Mouse (Mus musculus) embryonic facial prominence, embryonic 12.5 days (tissue): Measurements from ENCODE around the gene Castor2. TPM values are rescaled to one million over a fixed set of nuclear protein-coding genes. Genes with fewer than 3 reads are reported as not detected.

Experiments
- ATAC-seq: fragments of 200-750 bp; cut with Nextera tagmentation; 2 replicates; pipeline ENCODE4 v1.8.0; 2017; ENCODE audit not compliant: insufficient number of reproducible peaks, insufficient read depth, low FRiP score, low TSS enrichment
- H3K27ac ChIP-seq: fragments of 300-500 bp; sonication (generic); 2 replicates; pipeline ENCODE4 v1.5.1; 2016; ENCODE audit warnings: mild to moderate bottlenecking
- H3K27me3 ChIP-seq: fragments of 300-500 bp; sonication (generic); 2 replicates; pipeline ENCODE4 v1.6.1; 2016; ENCODE audit warnings: mild to moderate bottlenecking, moderate library complexity
- H3K36me3 ChIP-seq: fragments of 300-500 bp; sonication (generic); 2 replicates; pipeline ENCODE4 v1.6.1; 2016; ENCODE audit warnings: mild to moderate bottlenecking
- H3K4me1 ChIP-seq: fragments of 300-500 bp; sonication (generic); 2 replicates; pipeline ENCODE4 v1.6.1; 2016
- H3K4me2 ChIP-seq: fragments of 300-500 bp; sonication (generic); replicated peaks from 2 replicates; pipeline ENCODE4 v1.6.1; 2016; ENCODE audit warnings: mild to moderate bottlenecking, moderate library complexity
- H3K4me3 ChIP-seq: fragments of 300-500 bp; sonication (generic); 2 replicates; pipeline ENCODE4 v1.5.1; 2016; ENCODE audit warnings: mild to moderate bottlenecking
- H3K9ac ChIP-seq: fragments of 300-500 bp; sonication (generic); 2 replicates; pipeline ENCODE4 v1.6.1; 2016; ENCODE audit warnings: mild to moderate bottlenecking, moderate library complexity
- H3K9me3 ChIP-seq: fragments of 300-500 bp; sonication (generic); 2 replicates; pipeline ENCODE4 v1.6.1; 2016; ENCODE audit warnings: mild to moderate bottlenecking, moderate library complexity
- WGBS: fragments of 180-500 bp; shearing (Covaris S2); methylation state at CpG from one replicate; pipeline ENCODE4 v1.1.7; 2016; 5-methylcytosine and 5-hydroxymethylcytosine counted together
- polyA plus RNA-seq: library from polyadenylated mRNA; unstranded; fragments of >200 nt; fragmentation: Nextera tagmentation; extraction: Ambion mirVana; gene quantifications from 2 replicates; pipeline ENCODE4 v1.2.1, GENCODE M21; 2016

The Castor2 gene
- polyA plus RNA-seq, 1 experiment from 2014 or later, result 9.4 TPM

DNA sequence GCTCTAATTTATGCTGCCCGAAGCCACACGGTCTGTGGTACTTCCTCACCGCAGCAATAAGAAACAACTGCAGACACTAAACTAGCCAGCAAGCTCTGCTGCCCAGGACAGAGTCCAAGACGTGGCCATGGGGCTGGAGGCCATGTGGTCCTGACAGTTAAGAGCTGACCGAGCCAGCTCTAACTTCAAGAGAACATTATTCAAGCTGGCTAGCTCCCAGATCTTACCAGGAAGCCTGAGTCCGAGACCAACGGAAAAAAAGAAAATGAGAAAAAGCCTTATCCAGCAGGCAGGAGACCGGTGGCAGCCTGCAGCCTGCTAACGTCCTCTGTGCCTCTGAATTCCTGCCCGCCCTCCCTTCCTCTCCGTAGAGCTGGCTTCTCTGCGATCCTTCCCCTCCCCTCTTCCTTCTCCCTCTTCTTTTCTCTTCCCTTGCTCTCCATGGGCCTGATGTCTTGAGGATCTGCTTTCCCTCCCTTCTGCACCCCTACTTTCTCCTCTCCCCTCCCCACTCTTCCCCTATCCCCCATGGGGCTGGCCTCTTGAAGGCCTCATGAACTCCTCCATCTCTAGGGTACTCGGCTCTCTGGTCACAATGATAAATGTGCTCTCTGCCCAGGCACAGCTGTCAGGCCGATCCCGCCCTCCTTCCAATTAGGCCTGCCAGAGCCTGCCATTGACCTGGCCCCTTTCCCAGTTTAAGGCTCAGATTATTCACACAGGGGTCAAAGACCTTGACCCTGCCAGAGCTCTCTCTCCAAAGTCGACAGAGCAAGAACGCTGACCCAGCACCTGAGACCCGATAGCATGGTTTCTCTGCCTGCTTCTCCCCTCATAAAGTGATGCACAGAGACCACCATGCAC lies 18.6 kb upstream of the Castor2 start:
- H3K4me1 ChIP-seq, result 0 out of 2 replicates have a peak, but pooled peaks cover 5% of the 10 kb centered on the region
- no peak overlapping the region for H3K4me2 ChIP-seq
- ATAC-seq, result no peak
- no peak overlapping the region for H3K27ac ChIP-seq
- no peak overlapping the region for H3K4me3 ChIP-seq
- H3K27me3 ChIP-seq, result no peaks in the 10 kb centered on the region
- H3K9me3 ChIP-seq, result no peaks in the 10 kb centered on the region
- no peak overlapping the region for H3K9ac ChIP-seq
- 33% methylated on average over 18 of the region's 18 CpGs for WGBS
- H3K36me3 ChIP-seq, result no peaks in the 10 kb centered on the region

DNA sequence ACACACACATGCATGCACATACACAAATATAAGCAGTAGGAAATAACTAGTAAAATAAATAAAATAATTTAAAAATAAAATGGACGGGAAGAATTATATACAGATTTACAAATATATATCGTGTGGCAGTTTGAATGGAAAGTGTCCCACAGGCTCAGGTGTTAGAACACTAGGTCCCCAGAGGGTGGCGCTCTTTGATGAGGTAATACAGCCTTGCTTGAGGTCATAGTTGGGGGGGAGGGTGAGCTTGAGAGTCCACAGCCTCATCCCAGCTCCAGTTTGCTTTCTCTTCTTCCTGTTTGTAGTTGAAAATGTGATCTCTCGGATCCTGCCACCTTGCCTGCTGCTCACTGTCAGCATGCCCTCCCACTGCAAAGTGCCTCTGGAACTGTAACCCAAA lies 14.3 kb upstream of the Castor2 start:
- ATAC-seq, result no peak
- Histone ChIP-seq H3K36me3 (no peaks in the 10 kb centered on the region), H3K4me1 (0 out of 2 replicates have a peak, but pooled peaks cover 5% of the 10 kb centered on the region), H3K4me2 (no peak overlapping the region), H3K9ac (no peak overlapping the region), H3K9me3 (no peaks in the 10 kb centered on the region), H3K27ac (no peak overlapping the region), H3K27me3 (no peaks in the 10 kb centered on the region), H3K4me3 (no peak overlapping the region)
- WGBS, result 68% methylated on average over 4 of the region's 4 CpGs

DNA sequence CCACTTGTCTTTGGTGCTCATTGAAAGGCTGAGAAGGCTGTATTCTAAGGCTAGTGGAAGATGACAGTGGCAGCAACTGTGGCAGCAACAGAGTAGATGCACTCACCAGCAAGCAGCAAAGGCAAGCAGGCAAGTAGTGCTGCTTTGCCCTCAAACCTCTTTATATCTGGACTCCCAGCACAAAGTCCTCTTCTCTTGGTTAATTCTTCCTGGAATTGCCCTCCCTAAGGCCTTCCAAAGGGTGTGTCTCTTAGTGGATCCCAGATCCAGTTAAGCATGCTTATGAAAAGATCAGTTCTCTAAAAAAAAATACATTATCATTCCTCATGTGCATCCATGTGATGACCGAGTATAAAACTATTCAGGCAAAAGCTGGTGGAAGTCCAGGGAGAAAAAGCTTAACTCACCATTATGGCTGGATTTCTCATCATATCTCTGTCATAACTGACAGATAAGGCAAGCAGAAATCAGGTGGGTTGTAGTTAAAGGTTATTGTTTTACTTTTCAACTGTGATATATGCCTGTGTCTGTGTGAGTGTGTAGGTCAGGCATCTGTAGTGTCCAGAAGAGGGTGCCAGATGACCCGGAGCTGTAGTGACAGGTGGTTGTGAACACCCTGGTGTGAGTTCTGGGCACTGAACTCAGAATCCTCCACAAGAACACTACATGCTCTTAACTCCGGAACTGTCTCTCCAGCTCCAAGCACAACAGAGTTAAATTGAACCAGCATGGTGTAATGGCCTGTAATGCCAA lies 13.4 kb upstream of the Castor2 start:
- Histone ChIP-seq H3K4me2 (no peak overlapping the region), H3K36me3 (no peaks in the 10 kb centered on the region), H3K9me3 (no peaks in the 10 kb centered on the region), H3K4me3 (no peak overlapping the region), H3K27ac (no peak overlapping the region), H3K9ac (no peak overlapping the region), H3K27me3 (no peaks in the 10 kb centered on the region), H3K4me1 (0 out of 2 replicates have a peak, but pooled peaks cover 3% of the 10 kb centered on the region)
- WGBS, result 85% methylated on average over 3 of the region's 3 CpGs
- no peak for ATAC-seq

DNA sequence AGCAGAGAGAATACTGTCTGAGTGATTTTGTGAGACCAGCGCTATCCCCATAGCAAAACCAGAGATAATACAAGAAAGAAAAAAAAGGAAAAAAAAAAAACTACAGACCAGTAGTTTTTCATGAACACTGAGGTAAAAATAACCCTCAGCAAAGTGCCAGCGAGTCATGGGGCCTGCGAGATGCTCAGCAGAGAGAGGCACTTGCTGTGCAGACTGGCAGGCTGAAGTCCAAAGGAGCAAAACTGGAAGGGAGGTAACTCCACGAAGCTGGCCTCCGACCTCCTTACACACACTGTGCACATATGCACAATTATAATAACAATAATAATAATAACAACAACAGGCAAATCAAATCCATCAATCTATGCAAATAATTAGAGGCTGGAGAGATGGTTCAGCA lies 12.3 kb upstream of the Castor2 start:
- Histone ChIP-seq H3K4me2 (no peak overlapping the region), H3K9ac (no peak overlapping the region), H3K27me3 (no peaks in the 10 kb centered on the region), H3K4me1 (no peaks in the 10 kb centered on the region), H3K4me3 (no peak overlapping the region), H3K9me3 (no peaks in the 10 kb centered on the region), H3K36me3 (no peaks in the 10 kb centered on the region), H3K27ac (no peak overlapping the region)
- WGBS, result 82% methylated on average over 5 of the region's 5 CpGs
- ATAC-seq, result no peak

DNA sequence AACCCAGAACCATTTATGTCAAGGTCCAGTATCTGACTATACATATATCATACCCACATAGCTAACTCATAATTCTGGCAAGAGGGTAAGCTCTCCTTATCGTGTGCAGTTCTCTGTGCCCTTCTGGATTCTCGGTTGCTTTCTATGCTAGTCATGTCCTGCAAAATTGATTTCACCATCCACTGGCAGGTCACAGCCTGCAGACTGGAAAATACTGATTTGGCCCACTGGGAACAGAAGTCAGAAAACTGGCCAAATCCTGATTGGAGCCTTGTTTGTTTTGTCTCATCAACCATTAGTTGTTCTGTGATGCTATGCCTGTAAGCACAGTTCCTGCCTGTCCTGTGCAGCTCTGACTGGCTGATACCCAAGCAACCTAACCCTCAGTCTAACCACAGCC lies 3.7 kb upstream of the Castor2 start:
- no peak overlapping the region for H3K4me3 ChIP-seq
- no peak overlapping the region for H3K9ac ChIP-seq
- H3K27ac ChIP-seq, result no peak overlapping the region
- H3K27me3 ChIP-seq, result no peaks in the 10 kb centered on the region
- no peak for ATAC-seq
- no peak overlapping the region for H3K4me2 ChIP-seq
- H3K4me1 ChIP-seq, result peaks cover 7% of the 10 kb centered on the region; the same call in 1 of the 2 replicates
- 91% methylated on average over 2 of the region's 2 CpGs for WGBS
- H3K9me3 ChIP-seq, result no peaks in the 10 kb centered on the region
- no peaks in the 10 kb centered on the region for H3K36me3 ChIP-seq

DNA sequence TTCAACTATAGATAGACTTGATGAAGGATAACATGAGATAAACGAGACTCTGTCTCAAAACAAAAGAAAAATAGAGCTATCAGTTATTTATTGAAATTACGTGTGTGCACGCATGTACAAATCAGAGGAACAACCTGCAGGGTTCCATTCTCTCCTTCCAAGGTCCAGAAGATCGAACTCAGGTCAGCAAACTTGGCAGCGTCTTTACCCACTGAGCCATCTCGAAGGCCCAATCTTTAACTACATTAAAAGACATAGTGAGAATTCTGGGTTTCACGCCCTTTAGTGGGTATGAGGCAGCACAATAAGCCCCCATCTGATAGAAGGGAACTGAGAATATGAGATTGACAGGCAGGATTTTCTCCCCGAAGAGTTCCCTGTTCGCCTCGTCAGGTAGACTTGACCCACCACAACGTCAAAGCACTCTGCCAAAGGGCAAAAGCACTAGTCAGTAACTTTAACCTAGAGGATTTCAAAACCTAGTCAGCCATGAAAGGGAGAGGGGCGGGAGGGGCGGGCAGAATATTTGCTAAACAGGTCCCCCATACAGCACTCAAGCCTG lies 1.1 kb upstream of the Castor2 start:
- Histone ChIP-seq H3K9ac (peak overlapping the region; percentile 72), H3K9me3 (no peaks in the 10 kb centered on the region), H3K4me2 (peak overlapping the region; percentile 92), H3K4me1 (peaks cover 26% of the 10 kb centered on the region), H3K27me3 (no peaks in the 10 kb centered on the region), H3K4me3 (peak overlapping the region; percentile 65), H3K27ac (no peak overlapping the region), H3K36me3 (no peaks in the 10 kb centered on the region)
- ATAC-seq, result no peak
- WGBS, result 46% methylated on average over 13 of the region's 13 CpGs

DNA sequence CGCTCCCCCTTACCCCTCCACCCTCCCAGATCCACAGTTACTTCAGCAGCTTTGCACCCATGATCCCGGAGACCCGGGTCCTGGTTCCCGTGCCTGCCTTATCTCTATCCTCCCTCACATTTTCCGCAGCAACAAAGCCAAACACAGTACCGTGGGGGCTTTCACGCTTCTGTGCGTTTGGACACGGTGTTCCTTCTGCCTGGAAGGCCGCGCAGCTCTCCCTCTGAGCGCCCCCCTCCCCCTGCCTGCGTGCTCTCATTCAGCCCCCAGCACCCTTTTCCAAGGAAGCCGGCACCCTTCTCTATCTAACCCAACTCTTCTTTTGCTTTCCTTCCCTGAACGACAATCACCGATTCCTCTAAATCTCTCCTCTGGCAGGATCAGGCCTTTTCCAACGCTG lies 535 bp upstream of the Castor2 start:
- H3K27me3 ChIP-seq, result no peaks in the 10 kb centered on the region
- H3K27ac ChIP-seq, result peak overlapping the region; percentile 73
- no peaks in the 10 kb centered on the region for H3K9me3 ChIP-seq
- H3K4me1 ChIP-seq, result peaks cover 26% of the 10 kb centered on the region
- ATAC-seq, result 0 out of 2 replicates have a peak, but pooled peaks have one; percentile 22
- WGBS, result under 1% methylated on average over 17 of the region's 17 CpGs
- H3K9ac ChIP-seq, result peak overlapping the region; percentile 72
- H3K4me2 ChIP-seq, result peak overlapping the region; percentile 92
- peak overlapping the region; percentile 65 for H3K4me3 ChIP-seq
- H3K36me3 ChIP-seq, result no peaks in the 10 kb centered on the region

DNA sequence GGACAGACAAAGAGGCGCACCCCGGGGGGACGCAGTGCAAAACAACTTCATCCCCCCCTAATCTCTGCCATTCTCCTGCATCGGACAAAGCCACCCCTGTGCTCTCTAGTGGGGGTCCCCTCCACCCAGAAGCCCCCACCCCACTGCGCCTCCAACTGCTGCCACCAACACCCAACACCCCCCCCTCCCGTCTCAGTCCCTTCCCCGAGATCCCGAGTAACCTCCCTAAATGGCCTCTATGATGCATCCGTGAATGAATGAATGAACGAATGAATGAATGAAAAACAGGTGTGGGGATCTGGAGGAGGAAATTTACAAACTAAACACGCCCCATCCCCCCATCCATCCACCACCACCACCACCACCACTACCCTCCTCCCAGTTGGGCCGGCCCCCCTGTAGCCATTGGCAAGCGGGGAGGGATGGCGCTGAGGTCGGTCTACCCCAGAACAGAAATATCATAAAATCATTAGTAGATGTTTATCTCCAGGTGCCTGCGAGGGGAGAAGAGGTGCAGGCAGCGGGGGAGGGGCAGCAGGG lies 791 bp downstream of the Castor2 start:
- Histone ChIP-seq H3K27ac (peak overlapping the region; percentile 74; the same call in 1 of the 2 replicates), H3K4me3 (peak overlapping the region; percentile 65), H3K36me3 (no peaks in the 10 kb centered on the region), H3K9me3 (no peaks in the 10 kb centered on the region), H3K4me2 (peak overlapping the region; percentile 92), H3K4me1 (peaks cover 26% of the 10 kb centered on the region), H3K27me3 (no peaks in the 10 kb centered on the region), H3K9ac (peak overlapping the region; percentile 72)
- under 1% methylated on average over 17 of the region's 17 CpGs for WGBS
- no peak for ATAC-seq

DNA sequence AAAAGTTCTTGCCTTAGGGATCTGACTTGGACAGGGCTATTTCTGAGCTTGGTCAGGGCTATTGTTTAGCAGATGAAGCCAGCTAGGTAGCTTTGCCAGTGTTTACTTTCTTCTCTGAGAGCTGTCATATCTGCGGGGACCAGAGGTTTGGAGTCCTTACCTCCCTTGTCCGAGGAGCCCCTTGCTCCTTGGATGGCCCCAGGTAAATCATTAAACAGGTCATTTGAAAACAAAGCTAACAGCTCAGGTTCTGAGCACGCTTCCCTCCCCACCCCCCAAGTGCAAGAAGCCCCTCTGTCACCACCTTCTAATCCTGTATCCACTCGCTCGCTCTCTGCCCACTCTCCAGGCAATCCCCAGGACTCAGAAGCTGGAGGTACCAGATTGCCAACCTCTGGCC lies 1.8 kb downstream of the Castor2 start:
- H3K27me3 ChIP-seq, result no peaks in the 10 kb centered on the region
- 67% methylated on average over 5 of the region's 5 CpGs for WGBS
- H3K4me1 ChIP-seq, result peaks cover 26% of the 10 kb centered on the region
- ATAC-seq, result no peak
- no peak overlapping the region for H3K4me3 ChIP-seq
- H3K9me3 ChIP-seq, result no peaks in the 10 kb centered on the region
- peaks cover 6% of the 10 kb centered on the region for H3K36me3 ChIP-seq
- peak overlapping the region; percentile 2; the same call in 1 of the 2 replicates for H3K4me2 ChIP-seq
- H3K27ac ChIP-seq, result no peak overlapping the region
- 0 out of 2 replicates have a peak overlapping the region, but pooled peaks have one; percentile 15 for H3K9ac ChIP-seq

DNA sequence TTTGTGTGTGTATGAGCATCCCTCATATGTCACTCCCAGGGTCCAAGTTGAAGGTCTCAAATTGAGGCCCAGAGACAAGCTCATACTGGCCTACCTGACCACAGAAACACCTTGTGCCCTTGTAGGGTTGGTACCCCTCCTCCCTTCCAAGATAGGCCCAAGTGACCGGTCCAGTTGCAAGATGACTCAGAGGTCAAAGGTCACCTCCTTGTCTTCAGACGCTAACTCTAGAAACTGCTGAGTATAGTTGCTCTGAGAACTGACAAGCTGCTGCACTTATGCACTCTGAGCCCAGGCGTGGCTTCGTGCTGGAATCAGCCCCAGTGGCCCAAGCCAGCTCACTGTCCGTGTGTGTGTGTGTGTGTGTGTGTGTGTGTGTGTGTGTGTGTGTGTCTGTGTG lies 2.4 kb downstream of the Castor2 start:
- no peaks in the 10 kb centered on the region for H3K27me3 ChIP-seq
- peak overlapping the region; percentile 2; the same call in 1 of the 2 replicates for H3K4me2 ChIP-seq
- no peak overlapping the region for H3K4me3 ChIP-seq
- H3K9me3 ChIP-seq, result no peaks in the 10 kb centered on the region
- H3K27ac ChIP-seq, result no peak overlapping the region
- peaks cover 26% of the 10 kb centered on the region for H3K4me1 ChIP-seq
- ATAC-seq, result no peak
- WGBS, result 29% methylated on average over 5 of the region's 5 CpGs
- no peak overlapping the region for H3K9ac ChIP-seq
- peaks cover 9% of the 10 kb centered on the region for H3K36me3 ChIP-seq

DNA sequence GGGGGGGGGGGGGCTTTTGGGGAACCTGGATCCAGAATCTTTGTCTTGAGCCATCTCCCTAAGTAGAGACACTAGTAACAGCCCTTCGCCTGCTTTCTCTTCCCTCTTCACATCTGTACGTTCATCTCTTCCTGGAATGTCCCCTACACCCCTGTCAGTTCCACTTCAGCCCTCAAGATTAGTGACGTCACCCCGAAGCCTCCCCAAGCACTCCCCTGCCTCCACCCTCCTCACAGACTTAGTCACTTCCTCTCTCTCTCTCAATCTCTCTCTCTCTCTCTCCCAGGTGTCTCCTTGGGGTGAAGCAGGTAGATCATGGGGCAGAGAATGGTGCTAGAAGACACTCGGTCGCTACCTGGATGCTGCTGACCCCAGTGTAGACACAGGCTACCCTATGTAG lies 3.2 kb downstream of the Castor2 start:
- ATAC-seq, result no peak
- no peak overlapping the region for H3K4me2 ChIP-seq
- WGBS, result 63% methylated on average over 6 of the region's 6 CpGs
- H3K36me3 ChIP-seq, result peaks cover 9% of the 10 kb centered on the region
- H3K9me3 ChIP-seq, result no peaks in the 10 kb centered on the region
- peaks cover 26% of the 10 kb centered on the region for H3K4me1 ChIP-seq
- no peaks in the 10 kb centered on the region for H3K27me3 ChIP-seq
- H3K4me3 ChIP-seq, result no peak overlapping the region
- no peak overlapping the region for H3K9ac ChIP-seq
- no peak overlapping the region for H3K27ac ChIP-seq
